Mouse (Mus musculus): ENCODE results near the gene Sertad4. TPM values are rescaled to one million over a fixed set of nuclear protein-coding genes. Genes with fewer than 3 reads are reported as not detected.
A peak's percentile ranks its signal among the peaks of the same experiment; 100 is the strongest.

Sertad4 gene
- 20.2 and 20.7 TPM in 2 replicates for polyA plus RNA-seq (2014; fragmentation: Nextera tagmentation; extraction: Ambion mirVana)

DNA sequence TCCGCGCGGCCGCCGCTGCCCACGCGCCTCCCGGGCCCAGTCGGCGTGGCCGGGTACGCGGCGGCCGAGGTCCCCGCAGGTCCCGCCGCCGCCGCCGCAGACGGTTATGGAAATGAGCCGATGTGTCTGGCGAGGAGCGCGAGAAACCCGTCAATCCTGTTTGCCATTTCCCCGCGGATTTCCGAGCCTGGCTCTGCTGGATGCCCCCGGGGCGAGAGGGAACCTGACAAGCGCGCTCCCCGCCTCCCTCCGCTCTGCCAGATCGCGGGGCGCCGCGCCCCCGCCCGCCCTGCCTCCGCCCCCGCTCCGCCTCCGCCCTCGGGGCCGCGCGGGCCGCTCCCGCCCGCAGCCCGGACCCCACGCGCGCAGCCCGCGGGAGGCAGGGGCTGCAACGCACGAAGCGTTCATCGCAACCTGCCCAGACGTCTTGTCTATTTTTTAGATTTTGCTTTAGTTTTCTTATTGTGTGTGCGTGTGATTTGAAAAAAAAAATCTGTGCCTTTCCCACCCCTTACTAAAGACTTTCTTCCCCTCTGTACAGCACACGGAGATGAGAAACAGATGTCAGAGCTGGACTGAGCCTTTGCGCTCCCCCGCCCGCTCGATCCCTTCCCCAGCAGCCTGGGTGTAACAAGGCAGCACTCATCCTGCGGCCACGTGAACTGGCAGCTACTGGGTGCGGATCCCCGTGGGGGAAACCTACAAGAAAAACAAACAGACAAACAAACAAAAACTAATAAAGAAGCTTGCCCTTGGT is at the start of gene Sertad4:
Sertad4 (minus strand) TSS at position 283 of the 757 bp plus-strand sequence.
- Histone ChIP-seq H3K27me3 (replicated peaks; ENCODE audit: control insufficient read depth, insufficient read depth, low read length) (no peaks in the 10 kb centered on the region), H3K4me3 (ENCODE audit: low read depth, low read length) (peak within 1 kb of the TSS; percentile 76), H3K36me3 (ENCODE audit: control insufficient read depth, insufficient read depth, low read length) (no peaks in the 10 kb centered on the region), H3K9ac (ENCODE audit: low read length) (peak within 1 kb of the TSS; percentile 96), H3K4me2 (ENCODE audit: low read length) (peak within 1 kb of the TSS; percentile 66), H3K4me1 (replicated peaks; ENCODE audit: control insufficient read depth, insufficient read depth, low read length) (peaks cover 44% of the 10 kb centered on the region), H3K27ac (ENCODE audit: low read depth) (peak within 1 kb of the TSS; percentile 88), H3K9me3 (ENCODE audit: control insufficient read depth, low read length) (no peaks in the 10 kb centered on the region)
- ATAC-seq (replicated peaks; ENCODE audit: low FRiP score, low TSS enrichment, low read depth), result peak; percentile 76
- peak; percentile 88 for DNase-seq (ENCODE audit: low spot score)
- under 1% methylated on average over 60 of the region's 75 CpGs for WGBS

DNA sequence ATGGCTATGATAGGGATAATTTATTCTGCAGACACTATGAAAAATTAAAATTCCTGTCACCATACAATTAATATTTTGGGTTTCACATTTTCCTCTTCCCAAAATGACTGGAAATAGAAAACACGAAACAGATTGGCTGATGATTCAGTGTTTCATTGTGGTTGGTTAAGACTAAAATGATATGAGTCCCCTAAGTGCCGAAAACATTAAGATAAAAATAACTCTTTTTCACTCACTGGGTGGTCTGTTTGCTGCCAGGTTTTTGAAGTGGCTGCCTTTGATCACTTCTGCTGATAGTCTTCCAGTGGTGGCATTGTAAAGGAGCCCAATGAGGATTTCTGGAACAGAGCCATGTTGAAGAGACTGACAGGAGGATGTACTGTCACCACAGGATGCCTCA is 46.0 kb upstream of the Sertad4 start:
- H3K36me3 ChIP-seq (ENCODE audit: control insufficient read depth, insufficient read depth, low read length), result no peaks in the 10 kb centered on the region
- H3K9ac ChIP-seq (ENCODE audit: low read length), result no peak overlapping the region
- no peak overlapping the region for H3K27ac ChIP-seq (ENCODE audit: low read depth)
- H3K4me1 ChIP-seq (replicated peaks; ENCODE audit: control insufficient read depth, insufficient read depth, low read length), result peaks cover 4% of the 10 kb centered on the region; the same call in 1 of the 2 replicates
- H3K4me3 ChIP-seq (ENCODE audit: low read depth, low read length), result no peak overlapping the region
- WGBS, result 66% methylated on average over 2 of the region's 2 CpGs
- no peaks in the 10 kb centered on the region for H3K27me3 ChIP-seq (replicated peaks; ENCODE audit: control insufficient read depth, insufficient read depth, low read length)
- H3K4me2 ChIP-seq (ENCODE audit: low read length), result no peak overlapping the region
- H3K9me3 ChIP-seq (ENCODE audit: control insufficient read depth, low read length), result no peaks in the 10 kb centered on the region
- ATAC-seq (replicated peaks; ENCODE audit: low FRiP score, low TSS enrichment, low read depth) (no peak), DNase-seq (ENCODE audit: low spot score) (no peak)

DNA sequence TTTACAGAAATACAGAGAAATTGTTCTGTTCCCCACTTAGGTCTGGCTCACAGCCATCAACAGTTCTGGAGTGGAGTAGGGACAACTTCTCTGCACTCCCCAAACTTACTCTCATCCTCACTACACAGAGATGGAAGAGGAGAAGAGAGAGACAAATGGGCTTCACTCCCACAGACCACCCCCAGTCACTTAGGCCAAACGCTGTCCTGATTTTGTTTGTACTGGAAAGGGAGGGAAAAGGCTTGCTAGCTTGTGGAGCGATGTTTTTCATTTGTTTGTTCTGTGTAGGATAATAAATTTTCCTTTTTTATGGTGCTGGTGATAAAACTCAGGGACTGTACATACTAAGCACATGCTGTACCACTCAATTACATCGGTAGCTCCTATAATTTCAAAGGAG is 45.4 kb upstream of the Sertad4 start:
- 31% methylated on average over 3 of the region's 3 CpGs for WGBS
- H3K9me3 ChIP-seq (ENCODE audit: control insufficient read depth, low read length), result no peaks in the 10 kb centered on the region
- no peak overlapping the region for H3K4me3 ChIP-seq (ENCODE audit: low read depth, low read length)
- no peaks in the 10 kb centered on the region for H3K27me3 ChIP-seq (replicated peaks; ENCODE audit: control insufficient read depth, insufficient read depth, low read length)
- no peak overlapping the region for H3K27ac ChIP-seq (ENCODE audit: low read depth)
- peaks cover 4% of the 10 kb centered on the region; the same call in 1 of the 2 replicates for H3K4me1 ChIP-seq (replicated peaks; ENCODE audit: control insufficient read depth, insufficient read depth, low read length)
- no peak for DNase-seq (ENCODE audit: low spot score)
- no peaks in the 10 kb centered on the region for H3K36me3 ChIP-seq (ENCODE audit: control insufficient read depth, insufficient read depth, low read length)
- no peak for ATAC-seq (replicated peaks; ENCODE audit: low FRiP score, low TSS enrichment, low read depth)
- H3K9ac ChIP-seq (ENCODE audit: low read length), result no peak overlapping the region
- no peak overlapping the region for H3K4me2 ChIP-seq (ENCODE audit: low read length)

DNA sequence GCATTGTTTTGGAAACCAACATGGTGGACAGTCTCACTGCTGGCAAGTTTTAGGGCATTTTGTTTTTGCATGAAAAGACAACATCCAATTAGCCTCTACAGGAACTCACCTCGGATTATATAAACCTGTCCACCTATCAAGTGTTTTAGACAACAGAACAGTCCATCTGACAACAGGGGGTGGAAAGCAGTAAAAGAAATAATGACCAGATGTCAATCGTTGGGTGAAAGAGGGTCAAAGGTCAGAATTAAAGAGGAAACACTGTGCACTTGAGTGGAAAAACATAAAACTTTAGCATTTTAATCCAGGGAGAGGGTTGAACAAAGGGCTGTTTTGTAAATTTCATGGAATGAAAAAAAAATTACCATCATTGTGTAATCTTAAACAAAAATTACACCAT is 43.2 kb upstream of the Sertad4 start:
- H3K4me2 ChIP-seq (ENCODE audit: low read length), result no peak overlapping the region
- DNase-seq (ENCODE audit: low spot score) (no peak), ATAC-seq (replicated peaks; ENCODE audit: low FRiP score, low TSS enrichment, low read depth) (no peak)
- no peaks in the 10 kb centered on the region for H3K9me3 ChIP-seq (ENCODE audit: control insufficient read depth, low read length)
- no peaks in the 10 kb centered on the region for H3K36me3 ChIP-seq (ENCODE audit: control insufficient read depth, insufficient read depth, low read length)
- no peak overlapping the region for H3K4me3 ChIP-seq (ENCODE audit: low read depth, low read length)
- H3K4me1 ChIP-seq (replicated peaks; ENCODE audit: control insufficient read depth, insufficient read depth, low read length), result peaks cover 4% of the 10 kb centered on the region; the same call in 1 of the 2 replicates
- H3K9ac ChIP-seq (ENCODE audit: low read length), result no peak overlapping the region
- no peak overlapping the region for H3K27ac ChIP-seq (ENCODE audit: low read depth)
- H3K27me3 ChIP-seq (replicated peaks; ENCODE audit: control insufficient read depth, insufficient read depth, low read length), result no peaks in the 10 kb centered on the region
- WGBS, result 49% methylated on average over 2 of the region's 2 CpGs

DNA sequence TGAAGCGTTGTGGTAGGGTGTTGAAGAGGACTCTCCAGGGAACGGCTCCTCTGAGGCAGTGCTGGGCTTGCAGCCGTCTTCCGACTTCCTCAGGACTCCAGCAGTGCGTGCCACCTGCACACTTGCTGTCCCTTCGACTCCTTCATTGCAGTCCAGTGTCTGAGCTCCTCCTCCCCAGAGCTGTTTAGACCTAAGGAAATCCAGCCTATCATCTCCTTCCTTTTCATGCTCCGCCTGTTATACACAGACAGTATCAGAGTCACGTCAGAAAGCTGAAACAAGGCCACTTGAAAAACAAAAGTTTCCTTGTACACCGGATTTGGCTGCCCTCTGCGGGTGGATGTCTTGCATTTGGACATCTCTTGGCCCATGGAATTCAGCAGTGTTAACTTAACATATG is 41.7 kb upstream of the Sertad4 start:
- Histone ChIP-seq H3K36me3 (ENCODE audit: control insufficient read depth, insufficient read depth, low read length) (no peaks in the 10 kb centered on the region), H3K27me3 (replicated peaks; ENCODE audit: control insufficient read depth, insufficient read depth, low read length) (no peaks in the 10 kb centered on the region), H3K27ac (ENCODE audit: low read depth) (no peak overlapping the region), H3K4me1 (replicated peaks; ENCODE audit: control insufficient read depth, insufficient read depth, low read length) (peaks cover 4% of the 10 kb centered on the region; the same call in 1 of the 2 replicates), H3K9me3 (ENCODE audit: control insufficient read depth, low read length) (no peaks in the 10 kb centered on the region), H3K4me2 (ENCODE audit: low read length) (no peak overlapping the region), H3K9ac (ENCODE audit: low read length) (no peak overlapping the region), H3K4me3 (ENCODE audit: low read depth, low read length) (no peak overlapping the region)
- 68% methylated on average over 10 of the region's 10 CpGs for WGBS
- no peak for ATAC-seq (replicated peaks; ENCODE audit: low FRiP score, low TSS enrichment, low read depth)
- DNase-seq (ENCODE audit: low spot score), result no peak

DNA sequence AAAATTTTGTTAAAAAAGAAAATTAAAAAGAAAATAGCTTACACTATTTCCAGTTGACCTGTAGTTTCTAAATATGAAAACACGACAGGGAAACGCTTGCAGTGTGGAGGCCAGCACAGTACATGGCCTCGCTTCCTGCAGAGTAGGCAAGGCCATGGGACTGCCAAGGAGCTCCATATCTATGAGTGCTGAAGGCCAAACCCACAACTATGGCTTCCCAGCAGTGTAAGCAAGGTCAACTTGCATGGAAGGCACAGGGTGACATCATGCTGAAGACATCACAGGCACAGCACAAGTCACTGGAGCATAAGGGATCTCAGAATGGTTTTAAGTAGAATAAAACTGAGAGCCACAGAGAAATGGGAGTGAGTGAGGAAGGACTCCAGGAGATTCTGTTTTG is 40.5 kb upstream of the Sertad4 start:
- no peak overlapping the region for H3K27ac ChIP-seq (ENCODE audit: low read depth)
- H3K9ac ChIP-seq (ENCODE audit: low read length), result no peak overlapping the region
- WGBS, result 93% methylated on average over 3 of the region's 3 CpGs
- DNase-seq (ENCODE audit: low spot score), result no peak
- H3K27me3 ChIP-seq (replicated peaks; ENCODE audit: control insufficient read depth, insufficient read depth, low read length), result no peaks in the 10 kb centered on the region
- peaks cover 4% of the 10 kb centered on the region; the same call in 1 of the 2 replicates for H3K4me1 ChIP-seq (replicated peaks; ENCODE audit: control insufficient read depth, insufficient read depth, low read length)
- ATAC-seq (replicated peaks; ENCODE audit: low FRiP score, low TSS enrichment, low read depth), result no peak
- H3K36me3 ChIP-seq (ENCODE audit: control insufficient read depth, insufficient read depth, low read length), result no peaks in the 10 kb centered on the region
- no peak overlapping the region for H3K4me2 ChIP-seq (ENCODE audit: low read length)
- no peak overlapping the region for H3K4me3 ChIP-seq (ENCODE audit: low read depth, low read length)
- no peaks in the 10 kb centered on the region for H3K9me3 ChIP-seq (ENCODE audit: control insufficient read depth, low read length)

DNA sequence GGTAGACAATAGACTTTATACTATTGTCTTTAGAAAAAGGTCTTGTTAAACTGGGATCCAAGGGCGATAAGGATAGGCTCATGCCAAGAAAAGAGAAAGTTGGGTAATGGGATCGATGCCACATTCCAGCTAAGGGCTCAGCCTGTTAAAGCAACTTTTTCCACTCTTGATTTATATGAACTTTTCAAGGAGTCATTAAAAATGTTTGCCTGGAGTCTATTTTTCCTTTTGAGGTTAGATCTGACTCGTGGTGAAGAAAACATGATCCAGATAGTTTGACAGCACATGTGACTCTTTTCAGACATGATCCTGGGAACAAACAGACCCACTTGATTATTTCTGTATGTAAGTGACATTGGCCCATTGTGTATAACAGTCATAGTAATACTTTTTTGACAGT is 35.2 kb upstream of the Sertad4 start:
- H3K4me3 ChIP-seq (ENCODE audit: low read depth, low read length), result no peak overlapping the region
- WGBS, result 76% methylated on average over 3 of the region's 3 CpGs
- no peak overlapping the region for H3K27ac ChIP-seq (ENCODE audit: low read depth)
- H3K9me3 ChIP-seq (ENCODE audit: control insufficient read depth, low read length), result no peaks in the 10 kb centered on the region
- no peak overlapping the region for H3K4me2 ChIP-seq (ENCODE audit: low read length)
- ATAC-seq (replicated peaks; ENCODE audit: low FRiP score, low TSS enrichment, low read depth), result no peak
- no peaks in the 10 kb centered on the region for H3K36me3 ChIP-seq (ENCODE audit: control insufficient read depth, insufficient read depth, low read length)
- no peak overlapping the region for H3K9ac ChIP-seq (ENCODE audit: low read length)
- DNase-seq (ENCODE audit: low spot score), result no peak
- H3K27me3 ChIP-seq (replicated peaks; ENCODE audit: control insufficient read depth, insufficient read depth, low read length), result no peaks in the 10 kb centered on the region
- H3K4me1 ChIP-seq (replicated peaks; ENCODE audit: control insufficient read depth, insufficient read depth, low read length), result no peaks in the 10 kb centered on the region

DNA sequence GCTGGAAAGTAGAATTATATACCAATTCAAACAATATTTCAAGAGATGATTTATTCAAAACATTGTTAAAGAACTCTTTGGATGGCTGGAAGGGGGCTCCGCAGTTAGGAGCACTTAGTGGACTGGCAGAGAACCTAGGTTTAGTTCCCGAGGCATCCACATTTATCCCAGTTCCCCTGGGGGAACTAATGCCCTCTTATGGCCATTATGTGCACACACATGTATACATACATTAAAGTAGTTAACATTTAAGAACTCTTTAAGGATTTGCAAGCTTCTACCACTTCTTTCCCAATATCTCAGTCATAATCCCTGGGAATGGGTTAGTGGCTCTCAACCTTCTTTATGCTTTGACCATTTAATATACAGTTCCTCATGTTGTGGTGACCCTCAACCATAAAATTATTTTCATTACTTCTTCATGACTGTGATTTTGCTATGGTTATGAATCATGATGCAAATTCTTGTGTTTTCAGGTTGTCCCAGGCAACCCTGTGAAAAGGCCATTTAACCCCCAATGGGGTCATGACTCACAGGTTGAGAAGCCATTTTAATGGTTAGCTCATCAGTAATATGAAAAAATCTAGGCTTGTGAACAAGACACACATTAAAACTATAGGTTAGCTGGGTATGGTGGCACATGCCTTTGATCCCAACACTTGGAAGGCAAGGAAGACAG is 27.2 kb upstream of the Sertad4 start:
- WGBS, result 72% methylated on average over 2 of the region's 2 CpGs
- DNase-seq (ENCODE audit: low spot score) (no peak), ATAC-seq (replicated peaks; ENCODE audit: low FRiP score, low TSS enrichment, low read depth) (no peak)
- Histone ChIP-seq H3K9me3 (ENCODE audit: control insufficient read depth, low read length) (no peaks in the 10 kb centered on the region), H3K27ac (ENCODE audit: low read depth) (no peak overlapping the region), H3K4me2 (ENCODE audit: low read length) (no peak overlapping the region), H3K9ac (ENCODE audit: low read length) (no peak overlapping the region), H3K27me3 (replicated peaks; ENCODE audit: control insufficient read depth, insufficient read depth, low read length) (no peaks in the 10 kb centered on the region), H3K36me3 (ENCODE audit: control insufficient read depth, insufficient read depth, low read length) (no peaks in the 10 kb centered on the region), H3K4me1 (replicated peaks; ENCODE audit: control insufficient read depth, insufficient read depth, low read length) (no peaks in the 10 kb centered on the region), H3K4me3 (ENCODE audit: low read depth, low read length) (no peak overlapping the region)
